Comparison of ENCODE assay signal across 21 mouse cellular contexts in genomic region chr2:153917930-153918329, GRCm38 (mm10). TPM values are rescaled to one million over a fixed set of nuclear protein-coding genes. Genes with fewer than 3 reads are reported as not detected.
"Had no signal": no experiment of that assay in that cellular context is flagged by ENCODE, and none has a peak within 500 bp of the region (broad histone marks: within the 10 kb centered on the region; RNA-seq: fewer than 3 reads in every experiment).

TSS of gene Bpifb3 (plus strand) at chr2:153918230.

- H3K9ac ChIP-seq: neural tube, embryonic 13.5 days; neural tube, embryonic 15.5 days; stomach, embryonic 15.5 days had no signal

- H3K4me2 ChIP-seq: neural tube, embryonic 13.5 days; neural tube, embryonic 15.5 days; stomach, embryonic 15.5 days had no signal

- H3K4me1 ChIP-seq: neural tube, embryonic 13.5 days; stomach, embryonic 15.5 days had no signal

- H3K9me3 ChIP-seq: neural tube, embryonic 13.5 days; neural tube, embryonic 15.5 days; stomach, embryonic 15.5 days had no signal

- H3K27me3 ChIP-seq: neural tube, embryonic 13.5 days; neural tube, embryonic 15.5 days; stomach, embryonic 15.5 days had no signal

- H3K27ac ChIP-seq: neural tube, embryonic 13.5 days; neural tube, embryonic 15.5 days; stomach, embryonic 15.5 days; stomach, postnatal 0 days had no signal

- H3K4me3 ChIP-seq: neural tube, embryonic 13.5 days; neural tube, embryonic 15.5 days; stomach, embryonic 15.5 days had no signal

- H3K36me3 ChIP-seq: neural tube, embryonic 13.5 days; neural tube, embryonic 15.5 days; stomach, embryonic 15.5 days had no signal

- DNase-seq: retina, postnatal 1 day; right cerebral cortex, adult 18-20 months; right cerebral cortex, postnatal 14 days; right cerebral cortex, postnatal 25 days; right cerebral cortex, postnatal 4 days; spleen, adult 18-20 months; thymus, adult 18-20 months; thymus, adult 2 months; thymus, postnatal 14 days; thymus, postnatal 25 days; thymus, postnatal 36 days; thymus, postnatal 4 days had no signal

RNA-seq across cellular contexts. Expression of gene Bpifb3, which starts in this region (rescaled TPM):
- polyA plus RNA-seq: neural tube, embryonic 13.5 days; neural tube, embryonic 14.5 days; neural tube, embryonic 15.5 days; small intestine, adult 2 months; stomach, embryonic 14.5 days; stomach, embryonic 15.5 days; stomach, embryonic 16.5 days; urinary bladder, adult 2 months had no signal
